Mouse (Mus musculus): ENCODE data around the gene Endov.

- TF ChIP-seq POLR2A (IDR thresholded peaks at IDR 0.05; ENCODE audit: borderline replicate concordance, extremely low read depth, low read depth, low read length) (no peak), CTCF (IDR thresholded peaks at IDR 0.05; ENCODE audit: insufficient read depth, low read length) (no peak)
Observed at GRCm38 (mm10) chr11:119516677-119517361, 25.7 kb downstream of the Endov start.

Measured in lung, adult 2 months (tissue).